Mouse (Mus musculus) midbrain, embryonic 15.5 days (tissue): Measurements from ENCODE around the gene Slc52a3. TPM values are rescaled to one million over a fixed set of nuclear protein-coding genes. Genes with fewer than 3 reads are reported as not detected.

ENCODE experiments used
- ATAC-seq: fragments of 200-750 bp; cut with Nextera tagmentation; replicated peaks from 2 replicates; pipeline ENCODE4 v1.8.0; 2017; ENCODE audit warnings: moderate TSS enrichment
- H3K27ac ChIP-seq: fragments of 300-500 bp; sonication (generic); 2 replicates; pipeline ENCODE4 v1.5.1; 2015; ENCODE audit warnings: mild to moderate bottlenecking, inconsistent platforms
- H3K27me3 ChIP-seq: fragments of 300-500 bp; sonication (generic); replicated peaks from 2 replicates; pipeline ENCODE4 v1.6.1; 2015; ENCODE audit warnings: inconsistent platforms
- H3K36me3 ChIP-seq: fragments of 300-500 bp; sonication (generic); replicated peaks from 2 replicates; pipeline ENCODE4 v1.6.1; 2015; ENCODE audit warnings: inconsistent platforms
- H3K4me1 ChIP-seq: fragments of 300-500 bp; sonication (generic); 2 replicates; pipeline ENCODE4 v1.6.1; 2015; ENCODE audit warnings: inconsistent platforms
- H3K4me2 ChIP-seq: fragments of 300-500 bp; sonication (generic); 2 replicates; pipeline ENCODE4 v1.6.1; 2015; ENCODE audit warnings: inconsistent platforms, mild to moderate bottlenecking, moderate library complexity
- H3K4me3 ChIP-seq: fragments of 300-500 bp; sonication (generic); 2 replicates; pipeline ENCODE4 v1.5.1; 2015; ENCODE audit warnings: mild to moderate bottlenecking, inconsistent platforms
- H3K9ac ChIP-seq: fragments of 300-500 bp; sonication (generic); 2 replicates; pipeline ENCODE4 v1.6.1; 2015; ENCODE audit warnings: mild to moderate bottlenecking, inconsistent platforms
- H3K9me3 ChIP-seq: fragments of 300-500 bp; sonication (generic); 2 replicates; pipeline ENCODE4 v1.6.1; 2016; ENCODE audit warnings: inconsistent platforms
- WGBS: fragments of 180-500 bp; shearing (Covaris S2); methylation state at CpG from one replicate; pipeline ENCODE4 v1.1.7; 2015; ENCODE audit warnings: mixed read lengths; 5-methylcytosine and 5-hydroxymethylcytosine counted together
- polyA plus RNA-seq: library from polyadenylated mRNA; unstranded; fragments of >200 nt; fragmentation: Nextera tagmentation; extraction: Ambion mirVana; gene quantifications from 2 replicates; pipeline ENCODE4 v1.2.1, GENCODE M21; 2015

The Slc52a3 gene
- polyA plus RNA-seq, 1 experiment from 2014 or later = 1.3 TPM

GRCm38 (mm10) chr2:152010661-152011060, 14.3 kb downstream of the Slc52a3 start:
- H3K36me3 ChIP-seq = no peaks in the 10 kb centered on the region
- no peak overlapping the region for H3K4me2 ChIP-seq
- no peak overlapping the region for H3K4me3 ChIP-seq
- WGBS = 86% methylated on average over 7 of the region's 7 CpGs
- H3K9ac ChIP-seq = no peak overlapping the region
- no peaks in the 10 kb centered on the region for H3K9me3 ChIP-seq
- ATAC-seq = no peak
- H3K4me1 ChIP-seq = no peaks in the 10 kb centered on the region
- H3K27me3 ChIP-seq = no peaks in the 10 kb centered on the region
- H3K27ac ChIP-seq = no peak overlapping the region

GRCm38 (mm10) chr2:152011724-152012123, 15.4 kb downstream of the Slc52a3 start:
- no peaks in the 10 kb centered on the region for H3K27me3 ChIP-seq
- 39% methylated on average over 2 of the region's 2 CpGs for WGBS
- H3K9ac ChIP-seq = no peak overlapping the region
- H3K4me1 ChIP-seq = no peaks in the 10 kb centered on the region; the same call in 1 of the 2 replicates
- no peaks in the 10 kb centered on the region for H3K9me3 ChIP-seq
- no peak for ATAC-seq
- no peak overlapping the region for H3K4me2 ChIP-seq
- H3K36me3 ChIP-seq = no peaks in the 10 kb centered on the region
- no peak overlapping the region for H3K4me3 ChIP-seq
- no peak overlapping the region for H3K27ac ChIP-seq

- ATAC-seq = no peak
- H3K27ac ChIP-seq = no peak overlapping the region
- no peaks in the 10 kb centered on the region; the same call in 1 of the 2 replicates for H3K4me1 ChIP-seq
- no peak overlapping the region for H3K4me3 ChIP-seq
- no peak overlapping the region for H3K9ac ChIP-seq
- no peaks in the 10 kb centered on the region for H3K36me3 ChIP-seq
- H3K4me2 ChIP-seq = no peak overlapping the region
- H3K27me3 ChIP-seq = no peaks in the 10 kb centered on the region
- no peaks in the 10 kb centered on the region for H3K9me3 ChIP-seq
- WGBS = 82% methylated on average over 4 of the region's 4 CpGs
These were observed 15.9 kb downstream of the Slc52a3 start for GRCm38 (mm10) chr2:152012222-152012621.

DNA sequence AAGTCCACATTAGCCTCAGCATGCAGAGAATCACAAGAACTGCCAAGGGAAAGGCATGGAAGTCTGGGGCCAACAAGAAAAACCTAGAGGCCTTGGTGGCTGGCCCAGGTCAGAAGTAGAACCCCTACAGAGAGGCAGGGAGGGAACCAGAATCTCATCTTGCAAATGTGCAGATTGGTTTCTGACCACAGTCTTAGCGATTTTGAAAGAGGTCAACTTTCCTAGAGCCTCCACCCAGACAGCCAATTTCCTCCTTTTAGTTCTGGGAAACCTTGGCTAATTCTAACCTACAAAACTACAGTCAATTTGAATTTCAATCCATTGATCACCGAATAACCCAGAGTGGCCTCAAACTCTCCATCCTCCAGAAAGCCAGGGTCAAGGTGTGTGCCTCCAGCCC, 16.4 kb downstream of the Slc52a3 start:
- H3K9me3 ChIP-seq = no peaks in the 10 kb centered on the region
- 78% methylated on average over 2 of the region's 2 CpGs for WGBS
- H3K9ac ChIP-seq = no peak overlapping the region

GRCm38 (mm10) chr2:152015997-152016396, 19.7 kb downstream of the Slc52a3 start:
- H3K4me2 ChIP-seq = no peak overlapping the region
- no peak for ATAC-seq
- no peaks in the 10 kb centered on the region for H3K36me3 ChIP-seq
- no peaks in the 10 kb centered on the region; the same call in 1 of the 2 replicates for H3K4me1 ChIP-seq
- no peak overlapping the region for H3K9ac ChIP-seq
- H3K27me3 ChIP-seq = no peaks in the 10 kb centered on the region
- WGBS = 36% methylated on average over 4 of the region's 4 CpGs
- H3K9me3 ChIP-seq = no peaks in the 10 kb centered on the region
- no peak overlapping the region for H3K4me3 ChIP-seq
- H3K27ac ChIP-seq = no peak overlapping the region

More for the DNA sequence above, 16.4 kb downstream of the Slc52a3 start:
- Histone ChIP-seq H3K4me3 (no peak overlapping the region), H3K4me1 (no peaks in the 10 kb centered on the region; the same call in 1 of the 2 replicates), H3K27ac (no peak overlapping the region), H3K27me3 (no peaks in the 10 kb centered on the region), H3K4me2 (no peak overlapping the region), H3K36me3 (no peaks in the 10 kb centered on the region)
- no peak for ATAC-seq

DNA sequence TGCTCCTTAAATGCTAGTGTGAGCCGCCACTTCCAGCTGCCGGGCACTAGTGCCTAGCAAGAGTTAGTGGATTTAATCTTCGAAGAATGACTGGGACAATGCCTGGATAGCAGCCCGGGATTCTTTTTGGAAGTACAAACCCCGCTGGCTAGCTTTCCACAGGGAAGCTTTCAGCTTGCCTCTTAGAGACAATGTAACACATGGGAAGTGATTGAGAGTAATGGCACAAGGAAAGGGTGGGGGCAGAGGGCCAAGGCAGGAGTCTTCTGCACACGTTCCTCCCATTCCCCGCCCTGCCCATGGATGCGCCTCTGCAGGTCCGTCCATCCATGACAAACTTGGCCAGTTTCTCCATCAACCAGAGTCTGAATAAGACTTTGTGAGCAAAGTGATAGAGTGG, 20.4 kb downstream of the Slc52a3 start:
- H3K9me3 ChIP-seq = no peaks in the 10 kb centered on the region
- no peaks in the 10 kb centered on the region for H3K36me3 ChIP-seq
- no peak overlapping the region for H3K9ac ChIP-seq
- no peak overlapping the region for H3K4me2 ChIP-seq
- H3K4me3 ChIP-seq = no peak overlapping the region
- no peaks in the 10 kb centered on the region for H3K27me3 ChIP-seq
- WGBS = 40% methylated on average over 9 of the region's 9 CpGs
- no peak overlapping the region for H3K27ac ChIP-seq
- no peak for ATAC-seq
- H3K4me1 ChIP-seq = no peaks in the 10 kb centered on the region; the same call in 1 of the 2 replicates

DNA sequence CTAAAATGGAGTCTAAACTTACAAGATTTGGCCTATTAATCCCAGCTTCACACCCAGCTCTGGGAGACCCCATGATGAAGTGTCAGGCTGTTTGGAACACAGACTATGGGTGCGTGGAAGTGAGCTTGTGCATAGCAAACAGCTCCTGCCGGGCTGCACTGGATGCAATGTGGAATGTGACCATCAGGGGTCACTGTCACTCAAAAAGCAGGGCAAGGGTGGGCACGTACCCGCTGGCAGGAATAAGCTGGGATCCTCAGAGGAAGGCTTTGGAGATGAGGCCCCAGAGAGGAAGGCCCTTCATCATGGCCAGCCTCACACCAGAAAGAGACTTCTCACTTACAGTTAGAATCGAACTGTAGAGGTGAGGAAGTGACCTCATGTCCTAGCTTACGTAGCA, 23.9 kb downstream of the Slc52a3 start:
- ATAC-seq = peak; percentile 58; the same call in 1 of the 2 replicates
- Histone ChIP-seq H3K4me3 (no peak overlapping the region), H3K36me3 (no peaks in the 10 kb centered on the region), H3K9ac (no peak overlapping the region), H3K4me1 (peaks cover 5% of the 10 kb centered on the region; the same call in 1 of the 2 replicates), H3K9me3 (no peaks in the 10 kb centered on the region), H3K27me3 (no peaks in the 10 kb centered on the region), H3K27ac (no peak overlapping the region), H3K4me2 (no peak overlapping the region)
- 29% methylated on average over 6 of the region's 6 CpGs for WGBS

GRCm38 (mm10) chr2:152022022-152022421, 25.7 kb downstream of the Slc52a3 start:
- H3K36me3 ChIP-seq = no peaks in the 10 kb centered on the region
- 0 out of 2 replicates have a peak, but pooled peaks cover 5% of the 10 kb centered on the region for H3K4me1 ChIP-seq
- no peak overlapping the region for H3K4me2 ChIP-seq
- no peak overlapping the region for H3K4me3 ChIP-seq
- H3K9ac ChIP-seq = no peak overlapping the region
- no peaks in the 10 kb centered on the region for H3K9me3 ChIP-seq
- ATAC-seq = no peak
- no peaks in the 10 kb centered on the region for H3K27me3 ChIP-seq
- H3K27ac ChIP-seq = no peak overlapping the region

DNA sequence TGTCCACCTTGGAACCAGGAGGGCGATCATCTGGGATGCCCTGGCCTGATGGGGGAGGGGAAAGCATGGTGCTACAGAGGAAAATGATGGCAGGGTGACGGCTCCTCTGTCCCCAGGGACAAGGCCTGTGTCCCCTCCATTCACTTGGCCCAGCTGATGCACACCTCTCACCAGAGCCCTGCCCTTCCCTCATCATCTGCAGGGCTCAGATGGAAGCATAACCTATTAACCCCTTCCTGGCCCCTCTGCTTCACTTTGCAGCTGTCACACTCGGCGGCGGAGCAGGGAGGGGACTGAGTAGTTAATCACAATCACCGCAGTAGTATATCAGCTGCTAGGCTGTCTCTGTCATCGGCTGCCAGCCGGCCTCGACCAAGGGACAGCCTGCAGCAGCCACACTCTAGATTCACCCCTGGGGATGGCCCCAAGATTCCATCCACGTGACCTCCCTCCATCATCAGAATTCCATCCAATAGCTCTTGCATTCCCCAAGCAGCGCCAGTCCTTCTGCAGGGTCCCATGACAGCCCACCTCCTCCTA, 28.6 kb downstream of the Slc52a3 start:
- Histone ChIP-seq H3K27me3 (no peaks in the 10 kb centered on the region), H3K27ac (no peak overlapping the region), H3K4me3 (no peak overlapping the region), H3K9me3 (no peaks in the 10 kb centered on the region), H3K4me2 (no peak overlapping the region), H3K9ac (no peak overlapping the region), H3K4me1 (peaks cover 13% of the 10 kb centered on the region), H3K36me3 (no peaks in the 10 kb centered on the region)
- WGBS = 33% methylated on average over 11 of the region's 11 CpGs
- no peak for ATAC-seq

DNA sequence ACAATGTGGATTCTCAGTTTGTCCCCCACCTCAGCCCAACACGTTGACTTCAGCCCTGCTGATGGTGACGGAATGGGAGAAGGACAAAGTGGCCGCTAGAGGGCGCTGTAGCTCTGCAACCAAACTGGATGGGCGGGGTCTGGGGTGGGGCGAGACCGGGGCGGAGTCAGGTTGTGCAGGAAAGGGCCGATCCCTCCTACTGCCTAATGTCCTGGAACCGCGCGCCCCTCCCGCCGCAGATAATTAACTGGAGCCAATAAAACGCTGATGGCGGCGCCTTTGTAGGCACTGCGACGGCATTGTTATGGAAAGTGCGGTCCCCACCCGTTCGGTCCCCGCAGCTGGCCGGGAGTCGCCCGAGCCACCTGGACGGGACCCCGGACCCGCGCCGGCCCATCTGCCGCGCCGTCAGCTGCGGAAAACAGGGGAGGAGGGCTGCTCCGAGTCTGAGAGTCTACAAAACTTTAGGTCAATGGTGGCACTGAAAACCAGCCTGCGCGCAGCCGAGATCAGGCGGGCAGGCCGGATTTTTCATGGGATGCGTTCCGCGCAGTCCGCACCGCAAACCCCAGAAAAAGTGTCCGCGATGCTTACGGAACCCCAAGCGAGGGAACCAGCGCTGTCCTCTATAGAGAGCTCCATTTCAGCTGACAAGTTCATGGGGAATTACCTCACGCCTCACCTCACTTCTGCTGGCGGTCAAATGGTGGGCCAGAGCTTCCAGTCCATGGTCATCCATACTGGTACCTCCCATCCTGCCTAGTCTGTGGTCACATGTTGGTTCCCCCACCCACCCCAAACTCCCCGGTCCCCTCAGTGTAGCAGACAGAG, 33.2 kb downstream of the Slc52a3 start:
- Histone ChIP-seq H3K36me3 (no peaks in the 10 kb centered on the region), H3K27ac (peak overlapping the region; percentile 62), H3K4me1 (peaks cover 15% of the 10 kb centered on the region), H3K4me3 (peak overlapping the region; percentile 63), H3K4me2 (peak overlapping the region; percentile 90), H3K9ac (peak overlapping the region; percentile 55), H3K27me3 (no peaks in the 10 kb centered on the region), H3K9me3 (no peaks in the 10 kb centered on the region)
- ATAC-seq = peak; percentile 94
- WGBS = under 1% methylated on average over 54 of the region's 54 CpGs

DNA sequence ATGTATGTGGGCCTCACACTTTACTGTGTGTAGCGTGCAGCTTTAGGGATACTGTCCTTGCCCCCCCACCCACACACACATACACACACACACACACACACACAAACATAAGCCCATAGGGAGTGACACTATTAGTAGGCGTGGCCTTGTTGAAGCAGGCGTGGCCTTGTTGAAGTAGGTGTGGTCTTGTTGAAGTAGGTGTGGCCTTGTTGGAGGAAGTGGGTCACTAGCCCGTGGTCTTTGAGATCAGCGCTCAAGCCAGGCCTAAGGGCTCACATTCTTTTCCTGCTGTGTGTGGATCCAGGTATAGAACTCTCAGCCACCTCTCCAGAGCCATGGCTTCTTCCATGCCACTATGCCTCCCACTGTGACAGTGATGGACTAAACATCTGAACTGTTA, 34.7 kb downstream of the Slc52a3 start:
- H3K4me3 ChIP-seq = no peak overlapping the region
- ATAC-seq = no peak
- H3K9ac ChIP-seq = no peak overlapping the region
- 80% methylated on average over 5 of the region's 5 CpGs for WGBS
- H3K9me3 ChIP-seq = peaks cover 3% of the 10 kb centered on the region; the same call in 1 of the 2 replicates
- H3K4me2 ChIP-seq = no peak overlapping the region
- peaks cover 10% of the 10 kb centered on the region for H3K4me1 ChIP-seq
- H3K27ac ChIP-seq = no peak overlapping the region
- H3K27me3 ChIP-seq = no peaks in the 10 kb centered on the region
- H3K36me3 ChIP-seq = no peaks in the 10 kb centered on the region

GRCm38 (mm10) chr2:152040101-152040500, 43.8 kb downstream of the Slc52a3 start:
- no peaks in the 10 kb centered on the region for H3K4me1 ChIP-seq
- H3K9ac ChIP-seq = no peak overlapping the region
- no peak for ATAC-seq
- H3K4me3 ChIP-seq = no peak overlapping the region
- H3K9me3 ChIP-seq = peaks cover 3% of the 10 kb centered on the region; the same call in 1 of the 2 replicates
- H3K4me2 ChIP-seq = no peak overlapping the region
- no peaks in the 10 kb centered on the region for H3K36me3 ChIP-seq
- H3K27me3 ChIP-seq = no peaks in the 10 kb centered on the region
- no peak overlapping the region for H3K27ac ChIP-seq
